Mouse (Mus musculus) forebrain, embryonic 16.5 days (tissue): ENCODE measurements at regions not wholly inside any gene's neighbourhood (a gene's known extent, or its start where the extent isn't known, plus 50 kb on each side); places are given as distances from the start of the nearest gene placed in this dataset.

Experiments
- ATAC-seq: fragments of 200-750 bp; cut with Nextera tagmentation; 2 replicates; pipeline ENCODE4 v1.8.0; 2017; ENCODE audit warnings: mild to moderate bottlenecking, moderate library complexity
- H3K27ac ChIP-seq: fragments of 300-500 bp; sonication (generic); 2 replicates; pipeline ENCODE4 v1.5.1; 2014; ENCODE audit warnings: low read length, control low read depth
- H3K27me3 ChIP-seq: fragments of 300-500 bp; sonication (generic); replicated peaks from 2 replicates; pipeline ENCODE4 v1.6.1; 2014; ENCODE audit warnings: low read length; ENCODE audit not compliant: control insufficient read depth, insufficient read depth
- H3K36me3 ChIP-seq: fragments of 300-500 bp; sonication (generic); 2 replicates; pipeline ENCODE4 v1.6.1; 2014; ENCODE audit not compliant: control insufficient read depth, insufficient read depth
- H3K4me1 ChIP-seq: fragments of 300-500 bp; sonication (generic); replicated peaks from 2 replicates; pipeline ENCODE4 v1.6.1; 2014; ENCODE audit warnings: low read length; ENCODE audit not compliant: control insufficient read depth, insufficient read depth
- H3K4me2 ChIP-seq: fragments of 300-500 bp; sonication (generic); 2 replicates; pipeline ENCODE4 v1.6.1; 2014; ENCODE audit warnings: mild to moderate bottlenecking, low read length, control low read depth
- H3K4me3 ChIP-seq: fragments of 300-500 bp; sonication (generic); replicated peaks from 2 replicates; pipeline ENCODE4 v1.5.1; 2014; ENCODE audit warnings: mild to moderate bottlenecking, low read length, control low read depth
- H3K9ac ChIP-seq: fragments of 300-500 bp; sonication (generic); replicated peaks from 2 replicates; pipeline ENCODE4 v1.6.1; 2014; ENCODE audit warnings: low read depth, low read length, control low read depth
- H3K9me3 ChIP-seq: fragments of 300-500 bp; sonication (generic); 2 replicates; pipeline ENCODE4 v1.6.1; 2016; ENCODE audit warnings: low read length; ENCODE audit not compliant: control insufficient read depth
- WGBS: fragments of 180-500 bp; shearing (Covaris S2); extraction: QIAGEN DNeasy Blood & Tissue Kit; methylation state at CpG from one replicate; pipeline ENCODE4 v1.1.7; 2014; 5-methylcytosine and 5-hydroxymethylcytosine counted together

DNA sequence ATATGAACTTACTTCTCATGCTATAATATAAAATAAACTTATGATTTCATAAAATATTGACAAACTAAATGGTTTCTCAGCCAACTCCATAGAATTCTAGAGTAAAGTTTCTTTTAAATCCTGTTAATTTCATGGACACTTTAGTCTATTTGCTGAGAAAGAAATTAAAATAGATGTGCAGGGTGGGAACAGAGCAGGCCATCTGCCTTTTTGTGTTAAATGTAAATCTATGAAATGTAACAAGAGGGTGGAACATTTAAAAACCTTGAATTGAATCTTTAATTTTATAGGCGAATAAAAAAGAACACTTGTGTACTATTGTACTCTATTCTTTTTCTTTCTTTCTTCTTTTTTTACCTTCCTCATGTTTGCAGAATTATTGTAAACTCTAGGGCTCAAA is 1050.7 kb downstream of the Tbl1xr1 start:
- H3K27me3 ChIP-seq: no peaks in the 10 kb centered on the region
- H3K4me2 ChIP-seq: no peak overlapping the region
- H3K27ac ChIP-seq: no peak overlapping the region
- ATAC-seq: no peak
- no peaks in the 10 kb centered on the region for H3K36me3 ChIP-seq
- H3K4me3 ChIP-seq: no peak overlapping the region
- no peak overlapping the region for H3K9ac ChIP-seq
- WGBS: 98% methylated on average over 1 of the region's 1 CpGs
- H3K4me1 ChIP-seq: no peaks in the 10 kb centered on the region
- no peaks in the 10 kb centered on the region for H3K9me3 ChIP-seq

DNA sequence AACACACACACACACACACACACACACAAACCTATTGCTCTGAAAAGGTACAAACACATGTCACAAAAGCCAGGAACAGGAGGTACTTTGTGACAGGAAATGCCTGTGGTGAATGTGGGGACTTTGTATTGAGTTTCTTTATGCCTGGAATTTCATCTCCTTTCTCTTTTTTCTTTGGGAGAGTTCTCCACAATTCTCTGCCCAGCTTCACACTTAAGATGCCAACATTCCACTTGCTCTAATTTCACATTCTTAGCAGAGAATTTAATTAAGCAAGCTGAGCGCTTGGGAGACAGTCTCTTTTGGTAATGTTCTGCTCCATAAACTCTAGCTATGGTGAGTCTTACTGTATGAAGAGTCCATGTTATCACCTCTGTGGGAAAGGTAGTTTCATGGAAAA is 1059.1 kb downstream of the Tbl1xr1 start:
- H3K4me3 ChIP-seq: no peak overlapping the region
- ATAC-seq: no peak
- 69% methylated on average over 1 of the region's 1 CpGs for WGBS

DNA sequence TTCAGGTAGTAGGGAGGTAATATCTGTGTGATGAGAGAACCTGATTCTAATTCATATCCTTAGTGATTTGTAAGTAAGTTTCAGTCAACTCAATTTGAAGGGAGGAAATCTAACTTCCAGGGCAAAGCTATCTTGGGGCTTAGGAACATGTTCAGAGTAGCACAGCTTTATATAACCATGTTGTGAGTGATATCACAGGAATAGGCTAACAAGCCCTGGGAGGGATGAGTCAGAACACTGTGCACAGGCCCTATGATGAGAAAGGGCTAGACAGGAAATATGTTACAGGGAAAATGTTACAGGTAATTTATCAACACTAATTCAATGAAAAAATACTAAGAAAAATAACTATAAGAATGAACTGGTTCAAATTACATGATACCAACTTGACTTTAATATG is 1062.5 kb downstream of the Tbl1xr1 start:
- H3K4me2 ChIP-seq: no peak overlapping the region
- no peaks in the 10 kb centered on the region for H3K9me3 ChIP-seq
- no peaks in the 10 kb centered on the region for H3K4me1 ChIP-seq
- H3K27me3 ChIP-seq: no peaks in the 10 kb centered on the region
- no peaks in the 10 kb centered on the region for H3K36me3 ChIP-seq
- ATAC-seq: no peak
- H3K27ac ChIP-seq: no peak overlapping the region
- H3K9ac ChIP-seq: no peak overlapping the region
- H3K4me3 ChIP-seq: no peak overlapping the region

More for the DNA sequence above, 1059.1 kb downstream of the Tbl1xr1 start:
- no peak overlapping the region for H3K4me2 ChIP-seq
- H3K27me3 ChIP-seq: no peaks in the 10 kb centered on the region
- H3K27ac ChIP-seq: no peak overlapping the region
- no peaks in the 10 kb centered on the region for H3K36me3 ChIP-seq
- H3K4me1 ChIP-seq: no peaks in the 10 kb centered on the region
- no peaks in the 10 kb centered on the region for H3K9me3 ChIP-seq
- H3K9ac ChIP-seq: no peak overlapping the region

DNA sequence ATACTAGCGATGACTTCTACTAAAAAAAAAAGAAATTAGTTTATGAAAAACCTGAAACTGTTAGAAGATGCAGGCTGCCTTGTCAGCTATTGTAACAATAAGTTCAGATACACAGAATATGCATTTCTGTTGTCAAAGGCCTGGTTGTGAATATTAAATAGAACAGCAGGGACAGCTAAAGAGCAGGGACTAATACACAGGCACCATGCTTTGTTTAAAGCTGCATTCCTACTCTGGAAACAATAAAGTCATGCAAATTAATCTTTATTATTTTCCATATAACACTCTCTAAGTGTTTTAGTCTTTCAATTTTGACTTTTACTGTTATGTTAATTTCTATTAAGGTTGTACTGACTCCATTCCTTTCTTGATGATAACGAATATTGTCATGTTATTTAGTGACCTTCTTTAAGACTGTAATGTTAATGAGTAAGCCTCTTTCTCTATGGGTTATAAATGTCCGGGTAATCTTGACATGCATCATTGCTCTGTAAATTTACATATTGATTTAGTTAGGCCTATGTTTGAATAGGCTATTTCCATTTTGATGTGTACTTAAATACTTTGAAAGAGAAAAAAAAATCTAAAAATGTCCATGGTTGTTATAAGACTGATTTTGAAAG is 1088.5 kb downstream of the Tbl1xr1 start:
- no peak overlapping the region for H3K4me3 ChIP-seq
- 50% methylated on average over 3 of the region's 3 CpGs for WGBS
- no peaks in the 10 kb centered on the region for H3K27me3 ChIP-seq
- no peak for ATAC-seq
- no peaks in the 10 kb centered on the region for H3K4me1 ChIP-seq
- H3K27ac ChIP-seq: no peak overlapping the region
- no peak overlapping the region for H3K9ac ChIP-seq
- H3K9me3 ChIP-seq: no peaks in the 10 kb centered on the region
- no peak overlapping the region for H3K4me2 ChIP-seq
- no peaks in the 10 kb centered on the region for H3K36me3 ChIP-seq

DNA sequence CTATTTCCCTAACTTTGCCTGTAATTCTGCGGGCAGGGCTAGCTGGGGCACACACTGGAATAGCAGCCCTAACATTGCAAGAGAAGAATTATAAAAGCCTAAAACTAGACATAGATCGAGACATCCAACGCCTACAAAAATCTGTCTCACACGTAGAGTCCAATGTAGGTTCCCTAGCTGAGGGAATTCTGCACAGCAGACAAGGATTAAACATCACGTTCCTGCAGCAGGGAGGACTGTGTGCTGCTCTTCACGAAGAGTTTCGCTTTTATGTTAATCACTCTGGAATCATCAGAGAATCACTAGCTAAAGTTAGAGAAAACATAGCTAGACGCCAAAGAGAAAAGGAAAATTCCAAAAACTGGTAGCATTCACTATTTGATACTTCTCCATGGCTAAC is 1106.9 kb downstream of the Tbl1xr1 start:
- no peaks in the 10 kb centered on the region for H3K27me3 ChIP-seq
- no peak overlapping the region for H3K4me3 ChIP-seq
- no peaks in the 10 kb centered on the region for H3K9me3 ChIP-seq

DNA sequence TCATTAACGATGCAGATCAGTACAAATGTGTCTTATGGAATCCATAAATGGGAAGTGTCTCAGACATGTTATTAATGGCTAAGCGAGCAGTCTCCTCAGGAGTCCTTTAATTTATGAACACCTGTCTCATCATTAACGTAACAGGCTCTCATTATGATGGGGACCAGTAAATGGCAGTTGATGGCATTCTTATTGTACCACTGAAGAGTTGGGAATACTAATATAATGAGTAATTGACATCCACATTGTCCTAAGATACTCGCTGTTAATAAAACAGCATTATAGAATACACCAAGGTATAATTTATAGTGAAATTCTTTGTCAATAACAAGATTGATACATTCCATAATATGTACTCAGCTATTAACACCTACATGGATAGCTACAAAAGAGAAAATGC is 1112.0 kb downstream of the Tbl1xr1 start:
- Histone ChIP-seq H3K4me1 (no peaks in the 10 kb centered on the region), H3K36me3 (no peaks in the 10 kb centered on the region), H3K4me2 (no peak overlapping the region), H3K27ac (no peak overlapping the region), H3K27me3 (no peaks in the 10 kb centered on the region), H3K9me3 (no peaks in the 10 kb centered on the region), H3K9ac (no peak overlapping the region), H3K4me3 (no peak overlapping the region)
- ATAC-seq: no peak
- WGBS: 65% methylated on average over 4 of the region's 4 CpGs

More for the DNA sequence above, 1106.9 kb downstream of the Tbl1xr1 start:
- Histone ChIP-seq H3K36me3 (no peaks in the 10 kb centered on the region), H3K9ac (no peak overlapping the region), H3K4me1 (no peaks in the 10 kb centered on the region), H3K27ac (no peak overlapping the region), H3K4me2 (no peak overlapping the region)
- 93% methylated on average over 8 of the region's 8 CpGs for WGBS
- ATAC-seq: no peak

DNA sequence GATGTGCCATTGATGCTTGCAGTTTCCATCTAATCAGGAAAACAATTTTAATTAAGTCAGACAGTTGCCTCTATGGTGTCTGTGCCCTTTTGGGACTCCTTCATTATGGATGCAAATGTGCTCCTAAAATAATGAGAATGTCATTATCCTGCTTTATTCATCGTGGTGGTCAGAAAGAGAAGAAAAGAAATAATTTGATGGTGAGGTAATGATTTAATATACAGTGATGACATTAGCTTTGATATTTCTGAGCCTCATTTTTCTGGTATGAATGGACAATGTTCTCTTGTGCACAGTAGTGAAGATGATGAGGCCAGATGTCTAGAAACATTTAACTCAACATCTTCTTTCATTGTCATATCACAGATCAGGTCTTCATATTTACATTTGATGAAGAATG is 1123.6 kb downstream of the Tbl1xr1 start:
- no peaks in the 10 kb centered on the region for H3K27me3 ChIP-seq
- H3K36me3 ChIP-seq: no peaks in the 10 kb centered on the region
- H3K4me2 ChIP-seq: no peak overlapping the region
- H3K9me3 ChIP-seq: no peaks in the 10 kb centered on the region
- ATAC-seq: no peak
- H3K4me3 ChIP-seq: no peak overlapping the region
- no peaks in the 10 kb centered on the region for H3K4me1 ChIP-seq
- no peak overlapping the region for H3K9ac ChIP-seq
- H3K27ac ChIP-seq: no peak overlapping the region
- 22% methylated on average over 1 of the region's 1 CpGs for WGBS

DNA sequence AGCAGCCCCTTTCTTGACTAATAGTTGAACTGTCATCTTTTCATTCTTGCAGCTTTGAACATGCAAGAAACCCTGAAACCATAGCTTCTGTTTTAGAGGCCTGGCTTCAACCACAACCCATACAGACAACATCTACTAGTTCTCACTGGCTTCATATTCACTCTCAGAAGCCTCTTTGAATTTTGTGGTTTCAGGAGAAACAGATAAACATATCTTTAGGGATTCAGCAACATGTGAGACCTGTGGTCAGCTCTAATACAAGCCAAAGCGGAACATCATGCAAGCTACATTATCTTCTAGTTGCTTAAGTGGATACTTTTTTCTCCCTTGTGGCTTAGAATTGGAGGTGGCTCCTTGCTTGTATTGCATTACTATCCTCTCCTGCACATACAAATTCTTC is 1138.0 kb downstream of the Tbl1xr1 start:
- Histone ChIP-seq H3K36me3 (no peaks in the 10 kb centered on the region), H3K9ac (no peak overlapping the region), H3K4me1 (0 out of 2 replicates have a peak, but pooled peaks cover 2% of the 10 kb centered on the region), H3K4me2 (no peak overlapping the region), H3K4me3 (no peak overlapping the region), H3K27me3 (no peaks in the 10 kb centered on the region), H3K27ac (no peak overlapping the region), H3K9me3 (no peaks in the 10 kb centered on the region)
- WGBS: 100% methylated on average over 1 of the region's 1 CpGs
- ATAC-seq: no peak

DNA sequence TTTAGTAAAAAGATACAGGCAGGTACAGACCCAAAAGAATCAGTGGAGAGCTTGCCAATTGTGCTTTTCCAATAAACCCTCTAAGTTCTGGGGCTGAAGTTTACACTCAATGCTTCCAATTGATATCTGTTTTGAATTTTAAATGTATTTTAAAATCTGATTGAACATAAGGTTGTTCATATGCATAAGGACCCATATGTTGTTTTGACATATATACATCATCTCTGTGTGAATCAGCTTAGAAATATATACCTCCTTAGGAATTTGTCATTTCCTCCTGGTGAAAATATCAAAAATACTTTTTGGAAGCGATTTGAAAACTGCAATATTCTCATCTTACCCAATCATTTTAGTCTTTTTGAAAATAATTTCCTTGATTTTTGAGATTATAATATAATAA is 1140.3 kb downstream of the Tbl1xr1 start:
- H3K9ac ChIP-seq: no peak overlapping the region
- H3K4me3 ChIP-seq: no peak overlapping the region
- no peak overlapping the region for H3K27ac ChIP-seq
- H3K4me2 ChIP-seq: no peak overlapping the region
- 71% methylated on average over 1 of the region's 1 CpGs for WGBS
- H3K27me3 ChIP-seq: no peaks in the 10 kb centered on the region
- peak; percentile 70; the same call in 1 of the 2 replicates for ATAC-seq
- H3K36me3 ChIP-seq: no peaks in the 10 kb centered on the region
- no peaks in the 10 kb centered on the region for H3K9me3 ChIP-seq
- 0 out of 2 replicates have a peak, but pooled peaks cover 2% of the 10 kb centered on the region for H3K4me1 ChIP-seq

DNA sequence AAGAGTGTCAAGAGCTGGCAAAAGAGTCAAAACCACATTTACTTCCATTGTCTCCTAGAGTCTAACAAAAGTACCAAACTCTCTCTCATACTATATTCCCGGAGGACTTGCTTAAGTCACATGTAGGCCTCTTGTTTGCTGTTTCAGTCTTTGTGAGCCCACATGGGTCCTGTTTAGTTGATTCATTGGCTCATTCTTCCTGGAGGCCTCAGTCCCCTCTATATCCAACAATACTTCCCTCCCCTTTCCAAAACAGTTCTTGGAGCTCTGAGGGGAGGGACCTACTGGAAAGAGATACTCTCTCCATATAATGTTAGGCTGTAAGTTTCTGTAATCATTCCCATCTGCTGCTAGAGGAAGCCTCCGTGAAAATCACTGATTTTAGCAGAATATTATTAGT is 1171.8 kb downstream of the Tbl1xr1 start:
- ATAC-seq: no peak
- Histone ChIP-seq H3K27ac (no peak overlapping the region), H3K9me3 (no peaks in the 10 kb centered on the region), H3K9ac (no peak overlapping the region), H3K36me3 (no peaks in the 10 kb centered on the region), H3K4me1 (no peaks in the 10 kb centered on the region), H3K4me2 (no peak overlapping the region), H3K27me3 (no peaks in the 10 kb centered on the region), H3K4me3 (no peak overlapping the region)
- WGBS: 82% methylated on average over 2 of the region's 2 CpGs
